Mouse (Mus musculus): ENCODE measurements at regions not wholly inside any gene's neighbourhood (a gene's known extent, or its start where the extent isn't known, plus 50 kb on each side); places are given as distances from the start of the nearest gene placed in this dataset.

GRCm38 (mm10) chr16:9132113-9132512 is 302.2 kb downstream of the 1810013L24Rik start:
- no peak for DNase-seq

GRCm38 (mm10) chr16:9132778-9133177 is 302.9 kb downstream of the 1810013L24Rik start:
- DNase-seq = no peak

- DNase-seq = no peak
Measured at GRCm38 (mm10) chr16:9135377-9135776, 305.5 kb downstream of the 1810013L24Rik start.

GRCm38 (mm10) chr16:9138552-9139224 is 308.8 kb downstream of the 1810013L24Rik start:
- DNase-seq = no peak

DNA sequence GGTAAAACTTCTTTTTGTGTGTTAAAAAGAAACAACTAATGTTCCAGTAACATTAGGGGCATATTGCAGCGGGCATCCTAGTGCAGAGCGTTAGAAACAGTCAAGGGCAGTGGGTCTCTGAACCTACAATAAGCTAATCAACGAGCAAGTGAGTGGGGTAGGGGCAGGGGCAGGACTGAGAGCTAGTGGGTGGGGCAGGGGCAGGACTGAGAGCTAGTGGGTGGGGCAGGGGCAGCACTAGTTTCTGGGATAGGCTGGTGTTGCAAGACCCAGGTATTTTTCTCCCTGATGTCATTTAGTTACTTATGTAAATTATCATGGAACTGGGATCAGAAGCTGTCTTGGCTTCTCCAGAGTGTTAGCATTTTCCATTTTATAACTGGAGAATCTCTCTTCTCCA is 309.5 kb downstream of the 1810013L24Rik start:
- DNase-seq = no peak

- no peak for DNase-seq
Measured at GRCm38 (mm10) chr16:9149209-9150135, 319.6 kb downstream of the 1810013L24Rik start.

DNA sequence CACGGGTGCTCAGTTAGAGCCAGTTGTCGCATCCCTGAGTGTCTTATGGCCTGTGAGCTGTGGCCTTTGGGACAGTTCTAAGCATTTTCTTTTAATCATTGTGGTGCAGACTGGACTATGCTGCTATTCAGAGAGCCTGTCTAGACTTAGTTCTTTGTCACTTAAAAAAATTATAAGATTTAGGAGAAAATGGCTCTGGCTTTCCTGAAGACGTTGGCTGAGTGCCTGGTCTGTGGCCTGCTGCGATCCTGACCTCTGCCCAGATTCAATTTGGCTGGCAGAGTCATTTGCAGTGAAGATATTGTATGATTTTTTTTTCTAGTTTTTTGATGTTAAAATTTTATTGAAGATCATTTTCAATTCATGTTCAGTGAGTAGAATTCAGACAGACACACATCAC is 322.0 kb downstream of the 1810013L24Rik start:
- no peak for DNase-seq

- DNase-seq = no peak
Measured at GRCm38 (mm10) chr16:9153501-9153900, 323.6 kb downstream of the 1810013L24Rik start.

DNA sequence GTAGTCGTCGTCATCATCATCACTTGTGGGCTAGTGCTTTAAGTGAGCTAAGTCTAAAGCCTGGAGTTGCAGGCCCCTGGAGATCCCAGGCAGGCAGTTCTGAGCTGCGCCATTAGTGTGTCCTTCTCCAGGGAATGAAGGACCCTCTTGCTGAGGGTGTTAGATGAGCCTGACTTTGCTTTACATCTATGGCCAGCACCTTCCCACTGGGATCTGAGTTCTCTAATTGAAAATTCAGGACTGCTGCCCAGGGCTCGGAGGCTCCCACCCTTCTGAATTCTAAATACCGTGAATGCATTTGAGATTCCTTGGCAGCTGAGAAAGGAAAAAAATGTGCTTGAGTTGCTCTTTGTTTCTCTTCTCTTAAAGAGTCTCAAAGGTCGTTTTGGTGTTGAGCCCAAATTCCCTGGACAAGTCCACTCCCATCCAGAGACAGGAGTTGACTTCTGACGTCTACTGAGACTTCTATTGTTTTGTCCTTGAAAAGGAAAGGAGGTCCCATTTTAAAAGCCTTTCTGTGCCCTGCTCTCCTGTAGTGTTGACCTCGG is 335.9 kb downstream of the 1810013L24Rik start:
- DNase-seq = no peak

- DNase-seq = no peak
Measured at GRCm38 (mm10) chr16:9176402-9176801, 346.5 kb downstream of the 1810013L24Rik start.

- DNase-seq = no peak
Measured at GRCm38 (mm10) chr16:9195821-9196220, 365.9 kb downstream of the 1810013L24Rik start.

- DNase-seq = no peak
Measured at GRCm38 (mm10) chr16:9198903-9199532, 369.1 kb downstream of the 1810013L24Rik start.

- no peak for DNase-seq
Measured at GRCm38 (mm10) chr16:9208602-9209001, 378.7 kb downstream of the 1810013L24Rik start.

- no peak for DNase-seq
Measured at GRCm38 (mm10) chr16:9211485-9211884, 381.6 kb downstream of the 1810013L24Rik start.

DNA sequence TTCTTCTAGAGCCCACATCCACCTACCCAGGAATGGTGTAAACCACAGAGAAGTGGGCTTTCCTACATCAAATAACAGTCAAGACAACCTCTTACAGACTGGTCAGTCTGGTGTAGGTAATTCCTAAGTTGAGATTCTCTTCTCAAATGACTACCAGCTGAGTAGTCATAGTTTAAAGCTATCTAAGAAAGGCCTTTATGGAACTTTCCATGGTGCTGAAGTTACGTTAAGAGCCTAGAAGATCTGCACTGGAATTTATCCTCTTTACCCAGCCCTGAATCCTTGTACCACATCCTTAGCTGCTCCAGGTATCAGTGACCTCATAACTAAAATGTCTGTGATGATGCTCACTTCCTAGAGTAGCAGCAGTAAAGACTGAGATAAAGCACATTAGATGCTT is 385.2 kb downstream of the 1810013L24Rik start:
- DNase-seq = no peak

DNA sequence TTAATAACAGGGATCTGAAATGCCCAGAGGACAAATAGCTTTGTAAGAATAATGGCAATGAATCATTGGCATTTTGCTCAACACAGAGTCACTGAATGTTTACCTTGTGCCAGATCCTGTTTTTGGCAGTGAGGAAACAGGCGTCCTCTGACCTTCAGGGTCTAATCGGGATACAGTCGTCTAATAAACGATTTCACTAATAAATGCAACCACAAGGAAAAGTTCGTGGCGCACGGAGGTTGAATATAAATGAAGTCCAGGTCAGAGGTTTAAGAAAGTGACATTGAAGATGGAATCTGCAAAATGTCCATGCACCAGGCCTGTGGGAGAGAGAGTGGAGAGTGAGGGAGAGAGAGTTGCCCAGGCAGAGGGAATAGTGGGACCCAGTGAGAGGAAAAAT is 387.5 kb downstream of the 1810013L24Rik start:
- no peak for DNase-seq

GRCm38 (mm10) chr16:9230178-9230577 is 400.3 kb downstream of the 1810013L24Rik start:
- no peak for DNase-seq

- DNase-seq = no peak
Measured at GRCm38 (mm10) chr16:9242099-9242498, 412.2 kb downstream of the 1810013L24Rik start.

- DNase-seq = no peak
Measured at GRCm38 (mm10) chr16:9247198-9247597, 417.3 kb downstream of the 1810013L24Rik start.

- DNase-seq = no peak
Measured at GRCm38 (mm10) chr16:9253054-9253453, 423.2 kb downstream of the 1810013L24Rik start.

DNA sequence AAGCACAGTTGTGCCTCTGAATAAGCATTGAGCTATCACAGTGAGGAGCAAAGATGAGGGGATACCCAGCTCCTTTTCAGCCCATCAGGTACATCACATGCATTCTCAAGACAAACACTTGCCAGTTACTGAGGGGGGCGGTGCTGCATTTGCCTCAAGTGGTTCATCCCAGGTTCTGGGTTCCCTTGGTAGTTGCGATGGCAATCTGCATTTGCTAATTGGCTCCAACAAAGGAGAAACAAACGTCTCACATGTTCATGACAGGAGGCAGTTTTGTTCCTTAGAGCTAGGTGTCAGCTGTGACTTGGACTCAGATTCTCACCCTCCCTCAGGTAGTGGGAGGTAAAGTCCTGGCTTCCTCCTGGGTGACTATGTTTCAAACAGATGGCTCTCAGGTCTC is 425.5 kb downstream of the 1810013L24Rik start:
- no peak for DNase-seq

DNA sequence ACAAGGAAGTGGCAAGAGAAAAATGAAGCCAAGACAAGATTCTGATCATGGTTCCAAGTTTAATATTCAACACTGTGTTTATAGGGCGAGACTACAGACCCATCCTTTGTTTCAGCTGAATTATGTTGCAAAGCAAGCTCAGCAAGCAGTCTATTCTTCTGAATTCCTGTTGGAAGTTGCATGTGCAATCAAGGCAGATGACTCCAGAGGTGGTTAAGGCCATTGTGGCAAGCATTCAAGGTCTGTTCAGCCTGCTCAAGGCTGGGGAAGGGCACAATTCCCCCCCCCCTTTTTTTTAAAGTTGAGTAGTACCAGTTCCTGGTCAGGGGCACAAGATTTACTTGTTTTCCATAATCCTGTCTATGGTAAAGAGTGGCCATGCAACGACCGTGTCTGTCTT is 431.1 kb downstream of the 1810013L24Rik start:
- no peak for DNase-seq

DNA sequence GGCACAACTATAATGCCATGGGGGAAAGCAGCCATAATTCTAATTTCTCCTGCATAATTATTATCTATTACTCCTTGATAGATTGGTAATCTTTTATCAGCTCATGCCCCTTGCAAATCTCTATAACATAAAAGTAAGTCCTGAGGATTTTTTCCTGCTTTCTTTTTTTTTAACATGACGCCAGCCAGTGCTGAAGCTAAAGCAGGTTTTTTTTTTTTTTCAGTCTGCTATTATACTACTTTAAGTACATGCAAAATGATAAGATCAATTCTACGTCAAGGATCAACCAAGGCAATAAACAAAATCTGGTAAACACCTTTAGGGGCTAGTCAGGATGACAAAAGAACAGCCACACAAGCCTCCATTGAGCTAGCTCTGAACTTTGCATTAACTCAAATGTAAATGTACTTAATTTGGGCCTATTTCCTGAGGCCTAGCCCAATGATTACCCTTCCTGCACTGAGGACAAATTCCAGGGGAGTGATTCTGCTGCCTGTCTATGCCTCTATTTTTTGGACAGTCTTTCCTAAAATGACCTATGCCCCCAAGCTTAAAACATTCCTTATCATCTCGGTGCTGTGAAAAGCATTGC is 434.8 kb downstream of the 1810013L24Rik start:
- DNase-seq = no peak

Measured in right cerebral cortex, postnatal 4 days (tissue).